Mouse (Mus musculus) forebrain, embryonic 11.5 days (tissue): ENCODE measurements around the gene Emilin2. TPM values are rescaled to one million over a fixed set of nuclear protein-coding genes. Genes with fewer than 3 reads are reported as not detected.

Experiments used
- ATAC-seq: fragments of 200-750 bp; cut with Nextera tagmentation; replicated peaks from 2 replicates; pipeline ENCODE4 v1.8.0; 2017; ENCODE audit warnings: moderate TSS enrichment; ENCODE audit not compliant: low FRiP score
- DNase-seq: peaks from one replicate; pipeline ENCODE4 v3.0.0-alpha.2; 2017; ENCODE audit warnings: low spot score
- H3K27ac ChIP-seq: fragments of 300-500 bp; sonication (generic); 2 replicates; pipeline ENCODE4 v1.5.1; 2014; ENCODE audit warnings: low read depth, low read length
- H3K27me3 ChIP-seq: fragments of 300-500 bp; sonication (generic); 2 replicates; pipeline ENCODE4 v1.6.1; 2014; ENCODE audit warnings: mild to moderate bottlenecking, low read length, mixed read lengths; ENCODE audit not compliant: control insufficient read depth, insufficient read depth
- H3K36me3 ChIP-seq: fragments of 300-500 bp; sonication (generic); 2 replicates; pipeline ENCODE4 v1.6.1; 2014; ENCODE audit warnings: mild to moderate bottlenecking, low read length, moderate library complexity, mixed read lengths; ENCODE audit not compliant: control insufficient read depth, insufficient read depth
- H3K4me1 ChIP-seq: fragments of 300-500 bp; sonication (generic); replicated peaks from 2 replicates; pipeline ENCODE4 v1.6.1; 2014; ENCODE audit warnings: low read length, mixed read lengths; ENCODE audit not compliant: control insufficient read depth, insufficient read depth
- H3K4me2 ChIP-seq: fragments of 300-500 bp; sonication (generic); 2 replicates; pipeline ENCODE4 v1.6.1; 2014; ENCODE audit warnings: low read depth, mild to moderate bottlenecking, low read length, moderate library complexity, mixed read lengths; ENCODE audit not compliant: severe bottlenecking
- H3K4me3 ChIP-seq: fragments of 300-500 bp; sonication (generic); 2 replicates; pipeline ENCODE4 v1.5.1; 2014; ENCODE audit warnings: low read depth, low read length
- H3K9ac ChIP-seq: fragments of 300-500 bp; sonication (generic); 2 replicates; pipeline ENCODE4 v1.6.1; 2014; ENCODE audit warnings: low read length
- H3K9me3 ChIP-seq: fragments of 300-500 bp; sonication (generic); 2 replicates; pipeline ENCODE4 v1.6.1; 2016; ENCODE audit warnings: low read length, mixed read lengths; ENCODE audit not compliant: control insufficient read depth
- WGBS: fragments of 180-500 bp; shearing (Covaris S2); extraction: QIAGEN DNeasy Blood & Tissue Kit; methylation state at CpG from one replicate; pipeline ENCODE4 v1.1.7; 2014; 5-methylcytosine and 5-hydroxymethylcytosine counted together
- polyA plus RNA-seq: library from polyadenylated mRNA; unstranded; fragments of >200 nt; fragmentation: Nextera tagmentation; extraction: Ambion mirVana; gene quantifications from 2 replicates; pipeline ENCODE4 v1.2.1, GENCODE M21; 2014

Emilin2 gene
- polyA plus RNA-seq, 1 experiment from 2014 or later, result 10.3 TPM

DNA sequence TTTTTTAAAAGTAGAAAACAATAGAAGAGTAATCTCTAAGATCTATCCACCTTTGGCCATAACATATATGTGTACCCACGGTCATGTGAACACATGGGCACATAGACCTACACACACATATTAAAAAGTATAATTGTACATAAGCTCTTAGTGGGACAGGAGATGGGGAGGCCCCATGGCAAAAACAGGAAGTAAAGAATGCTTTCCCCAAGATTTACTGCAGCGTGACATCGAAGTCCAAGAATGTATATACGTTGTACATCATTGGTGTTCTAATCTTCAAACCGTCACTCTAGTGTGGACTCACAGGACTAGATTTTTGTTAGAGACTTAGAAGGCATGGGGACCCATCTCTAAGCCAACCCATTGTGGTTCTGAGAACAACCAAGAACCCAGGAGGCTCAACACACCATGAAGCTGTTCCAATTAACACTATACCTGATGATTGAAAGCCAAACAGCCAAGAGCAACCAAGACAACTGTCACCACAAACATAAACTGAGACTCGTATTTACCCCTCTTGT is 19.8 kb downstream of the Emilin2 start:
- Histone ChIP-seq H3K36me3 (no peaks in the 10 kb centered on the region), H3K4me3 (no peak overlapping the region), H3K4me2 (no peak overlapping the region), H3K27me3 (no peaks in the 10 kb centered on the region), H3K4me1 (no peaks in the 10 kb centered on the region), H3K9ac (no peak overlapping the region), H3K9me3 (no peaks in the 10 kb centered on the region), H3K27ac (no peak overlapping the region)
- DNase-seq, result no peak
- 92% methylated on average over 6 of the region's 6 CpGs for WGBS
- ATAC-seq, result no peak

DNA sequence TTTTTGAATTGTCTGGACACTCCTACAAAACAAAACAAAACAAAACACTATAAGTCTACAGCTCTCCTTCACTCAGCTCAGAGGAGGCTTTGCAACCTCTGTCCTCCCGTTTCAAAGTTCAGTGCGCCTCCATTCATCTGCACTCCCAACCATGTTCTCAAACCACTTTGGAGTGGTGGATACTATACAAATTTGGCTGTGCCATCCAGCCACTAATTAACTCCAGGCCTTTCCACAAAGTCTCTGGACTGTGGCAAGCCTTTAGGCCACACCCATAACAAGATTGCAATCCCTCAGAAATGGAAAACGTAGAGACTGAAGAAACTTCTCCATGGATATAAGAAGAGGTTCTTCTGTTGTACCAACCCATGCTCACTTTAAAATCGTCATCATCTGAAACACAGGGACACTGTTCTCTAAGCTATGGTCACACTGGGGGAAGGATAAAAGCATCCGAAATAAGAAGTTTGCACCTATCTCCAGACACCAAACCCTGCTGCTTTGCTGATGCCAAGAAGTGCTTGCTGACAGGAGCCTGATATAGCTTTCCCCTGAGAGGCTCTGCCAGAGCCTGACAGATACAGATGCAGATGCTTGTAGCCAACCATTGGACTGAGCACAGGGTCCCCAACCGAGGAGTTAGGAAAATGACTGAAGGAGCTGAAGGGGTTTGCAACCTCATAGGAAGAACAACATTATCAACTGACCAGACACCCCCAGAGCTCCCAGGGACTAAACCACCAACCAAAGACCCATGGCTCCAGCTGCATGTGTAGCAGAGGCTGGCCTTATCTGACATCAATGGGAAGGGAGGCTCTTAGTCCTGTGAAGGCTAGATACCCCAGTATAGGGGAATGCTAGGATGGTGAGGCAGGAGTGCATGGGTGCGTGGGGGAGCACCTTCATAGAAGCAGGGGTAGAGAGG is 21.0 kb downstream of the Emilin2 start:
- H3K9ac ChIP-seq, result no peak overlapping the region
- DNase-seq (no peak), ATAC-seq (no peak)
- H3K27ac ChIP-seq, result no peak overlapping the region
- no peak overlapping the region for H3K4me2 ChIP-seq
- H3K4me3 ChIP-seq, result no peak overlapping the region
- no peaks in the 10 kb centered on the region for H3K36me3 ChIP-seq
- H3K27me3 ChIP-seq, result no peaks in the 10 kb centered on the region
- H3K9me3 ChIP-seq, result no peaks in the 10 kb centered on the region
- 82% methylated on average over 7 of the region's 7 CpGs for WGBS
- no peaks in the 10 kb centered on the region for H3K4me1 ChIP-seq

DNA sequence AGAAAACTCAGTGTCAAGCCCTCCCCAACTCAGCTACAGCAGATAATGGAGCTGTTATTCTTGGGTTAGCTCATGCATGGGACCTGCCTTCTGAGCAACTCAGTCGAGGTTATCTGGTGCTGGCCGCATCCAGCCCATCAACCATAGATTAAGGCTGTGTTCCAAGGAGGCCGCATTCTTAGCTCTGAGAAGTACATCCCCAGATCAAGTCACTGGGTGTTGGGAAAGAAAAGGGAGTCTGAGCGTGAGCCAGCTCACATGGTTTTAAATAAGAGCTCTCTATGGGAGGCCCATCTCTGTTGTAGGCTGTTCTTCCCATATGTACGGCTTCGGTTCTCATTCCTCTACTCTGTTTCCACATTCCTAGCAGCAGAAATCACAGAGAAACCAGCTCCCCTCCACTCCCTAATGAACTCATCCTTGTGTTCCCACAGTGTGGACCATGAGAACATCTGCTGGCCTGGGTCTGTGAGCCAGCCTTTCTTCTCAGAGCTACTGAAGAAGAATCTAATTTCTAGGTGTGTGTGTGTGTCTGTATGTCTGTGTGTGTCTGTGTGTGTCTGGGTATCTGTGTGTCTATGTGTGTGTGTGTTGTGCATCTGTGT is 22.1 kb downstream of the Emilin2 start:
- Histone ChIP-seq H3K36me3 (no peaks in the 10 kb centered on the region), H3K4me3 (no peak overlapping the region), H3K4me2 (no peak overlapping the region), H3K9ac (no peak overlapping the region), H3K4me1 (no peaks in the 10 kb centered on the region), H3K27ac (no peak overlapping the region), H3K9me3 (no peaks in the 10 kb centered on the region), H3K27me3 (no peaks in the 10 kb centered on the region)
- whole genome bisulfite sequencing, result 75% methylated on average over 6 of the region's 6 CpGs
- ATAC-seq (no peak), DNase-seq (no peak)

DNA sequence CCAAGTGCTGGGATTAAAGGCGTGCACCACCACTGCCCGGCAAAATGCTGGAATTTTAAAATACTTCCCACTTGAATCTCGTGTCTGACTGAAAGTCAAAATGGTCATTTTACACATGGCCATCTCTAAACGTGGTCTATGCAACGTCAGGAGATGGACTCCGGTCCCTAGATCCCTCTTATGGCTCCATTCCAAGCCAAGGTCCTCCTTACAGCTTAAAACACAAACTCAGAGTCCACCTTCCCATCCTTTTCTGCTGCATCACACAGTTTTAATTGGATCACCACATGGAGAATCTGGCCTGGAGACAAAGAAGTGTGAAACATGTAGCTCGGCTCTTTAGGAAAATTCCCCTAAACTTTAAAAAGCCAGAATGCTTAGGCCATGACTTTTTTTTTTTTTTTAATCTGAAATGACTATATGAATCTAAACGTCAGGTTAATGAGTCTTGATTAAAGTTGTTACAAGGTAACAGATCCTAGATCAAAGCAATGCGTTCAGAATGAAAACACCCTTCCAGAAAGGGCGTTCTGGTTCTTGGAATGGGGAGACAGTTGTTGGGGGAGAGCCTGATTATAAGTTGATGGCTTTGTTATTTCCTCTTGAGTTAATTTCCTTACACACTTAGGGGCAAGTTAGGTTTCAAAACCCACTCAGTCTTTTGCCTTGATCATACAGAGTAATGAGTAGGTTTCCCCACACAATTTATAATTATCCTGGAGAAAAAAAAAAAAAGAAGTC is 22.8 kb downstream of the Emilin2 start:
- Histone ChIP-seq H3K9ac (no peak overlapping the region), H3K4me2 (no peak overlapping the region), H3K4me3 (no peak overlapping the region), H3K9me3 (no peaks in the 10 kb centered on the region), H3K36me3 (no peaks in the 10 kb centered on the region), H3K27me3 (no peaks in the 10 kb centered on the region), H3K4me1 (no peaks in the 10 kb centered on the region), H3K27ac (no peak overlapping the region)
- DNase-seq (no peak), ATAC-seq (no peak)
- WGBS, result 90% methylated on average over 10 of the region's 10 CpGs

DNA sequence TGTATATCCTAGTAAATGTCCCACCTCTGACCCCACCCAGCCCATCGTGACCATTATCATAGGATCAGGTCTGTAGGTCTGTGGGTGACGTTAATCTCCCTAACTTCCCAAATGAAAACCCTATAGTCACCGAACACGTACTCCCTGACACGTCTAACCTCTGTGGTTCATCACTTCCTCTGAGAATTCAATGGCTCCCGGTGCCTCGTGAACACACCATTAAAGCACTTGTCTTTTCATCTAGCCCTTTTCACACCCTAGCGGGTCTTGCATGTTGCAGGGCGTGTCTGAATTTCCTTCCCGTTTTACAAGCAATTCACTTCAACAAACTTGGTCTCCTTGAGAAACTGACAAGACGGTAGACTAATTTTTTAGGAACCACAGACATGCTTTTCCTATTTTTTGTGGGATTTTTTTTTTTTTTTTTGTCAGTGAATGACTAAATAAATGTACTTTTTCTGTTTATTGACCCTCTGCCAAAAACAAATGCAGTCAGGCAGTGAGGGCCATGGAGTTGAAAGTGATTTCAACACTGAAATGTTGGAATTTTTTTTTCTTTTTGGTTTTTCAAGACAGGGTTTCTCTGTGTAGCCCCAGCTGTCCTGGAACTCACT is 23.5 kb downstream of the Emilin2 start:
- no peak overlapping the region for H3K9ac ChIP-seq
- WGBS, result 95% methylated on average over 11 of the region's 11 CpGs
- DNase-seq, result no peak
- no peak overlapping the region for H3K27ac ChIP-seq
- no peaks in the 10 kb centered on the region for H3K9me3 ChIP-seq
- ATAC-seq, result no peak
- no peaks in the 10 kb centered on the region for H3K27me3 ChIP-seq
- no peaks in the 10 kb centered on the region for H3K4me1 ChIP-seq
- no peaks in the 10 kb centered on the region for H3K36me3 ChIP-seq
- H3K4me3 ChIP-seq, result no peak overlapping the region
- no peak overlapping the region for H3K4me2 ChIP-seq

DNA sequence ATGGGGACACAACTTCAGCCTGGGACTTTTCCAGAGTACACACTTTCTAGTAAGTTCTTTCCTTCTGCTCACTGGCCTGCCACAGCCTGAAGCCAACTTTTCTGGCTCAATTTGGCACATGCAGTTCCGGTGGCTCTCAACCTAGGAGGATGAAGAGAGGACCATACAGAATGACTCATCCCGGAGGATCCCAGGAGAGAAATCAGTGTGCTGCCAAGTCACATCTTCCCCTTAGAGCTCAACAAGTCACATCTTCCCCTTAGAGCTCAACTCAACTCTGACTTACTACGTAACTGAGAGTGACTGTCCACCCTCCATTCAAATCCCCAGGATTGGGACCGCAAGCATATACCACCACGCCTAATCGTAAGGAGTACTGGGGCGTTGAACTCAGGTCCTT is 24.2 kb downstream of the Emilin2 start:
- Histone ChIP-seq H3K9me3 (no peaks in the 10 kb centered on the region), H3K4me3 (no peak overlapping the region), H3K27me3 (no peaks in the 10 kb centered on the region), H3K27ac (no peak overlapping the region), H3K36me3 (no peaks in the 10 kb centered on the region), H3K4me2 (no peak overlapping the region), H3K4me1 (no peaks in the 10 kb centered on the region), H3K9ac (no peak overlapping the region)
- WGBS, result 97% methylated on average over 7 of the region's 7 CpGs
- DNase-seq (no peak), ATAC-seq (no peak)

DNA sequence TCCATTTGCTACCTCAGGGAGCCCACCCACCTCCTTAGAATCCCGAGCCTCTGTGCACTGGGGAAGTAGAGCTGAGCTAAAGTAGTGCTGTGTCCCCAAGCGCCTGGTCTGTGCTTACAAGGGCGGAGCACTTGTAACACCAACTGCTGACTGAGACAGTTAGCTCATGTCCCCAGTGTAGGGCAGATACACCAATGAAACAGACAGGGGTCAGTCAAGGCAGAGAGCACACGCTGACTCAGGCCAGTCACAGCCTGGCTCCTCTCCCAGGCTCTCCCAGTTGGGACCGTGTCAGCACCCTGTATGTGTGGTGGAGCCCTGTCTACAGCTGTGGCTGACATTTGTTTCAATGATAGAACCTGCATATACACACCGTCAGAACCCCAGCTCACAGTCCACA is 25.8 kb downstream of the Emilin2 start:
- WGBS, result 83% methylated on average over 6 of the region's 6 CpGs
- DNase-seq (no peak), ATAC-seq (no peak)
- Histone ChIP-seq H3K4me3 (no peak overlapping the region), H3K4me2 (no peak overlapping the region), H3K27me3 (no peaks in the 10 kb centered on the region), H3K27ac (no peak overlapping the region), H3K36me3 (no peaks in the 10 kb centered on the region), H3K4me1 (no peaks in the 10 kb centered on the region), H3K9ac (no peak overlapping the region), H3K9me3 (no peaks in the 10 kb centered on the region)

DNA sequence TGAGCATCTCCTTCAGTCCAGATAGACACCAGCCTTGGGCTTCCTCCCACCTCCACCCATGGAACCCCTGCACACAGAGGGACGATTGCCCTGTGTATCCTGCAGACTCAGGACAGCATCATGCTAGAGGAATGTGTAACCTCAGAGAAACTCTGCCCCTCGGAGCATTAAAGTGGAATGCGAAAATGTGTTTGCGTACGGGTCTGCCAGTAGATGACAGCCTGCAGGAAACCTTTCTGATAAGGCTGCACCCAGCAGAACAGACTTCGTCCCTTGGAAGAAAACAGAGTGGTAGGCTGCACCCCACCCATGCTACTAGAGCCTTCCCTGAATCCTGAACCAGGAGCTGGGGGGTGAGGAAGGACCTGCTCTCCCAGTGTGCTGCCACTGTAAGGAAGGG is 26.9 kb downstream of the Emilin2 start:
- no peaks in the 10 kb centered on the region for H3K36me3 ChIP-seq
- H3K27ac ChIP-seq, result no peak overlapping the region
- no peak overlapping the region for H3K4me2 ChIP-seq
- no peak overlapping the region for H3K4me3 ChIP-seq
- no peaks in the 10 kb centered on the region for H3K4me1 ChIP-seq
- no peaks in the 10 kb centered on the region for H3K27me3 ChIP-seq
- ATAC-seq, result no peak
- no peaks in the 10 kb centered on the region for H3K9me3 ChIP-seq
- WGBS, result 83% methylated on average over 6 of the region's 6 CpGs
- H3K9ac ChIP-seq, result no peak overlapping the region
- no peak for DNase-seq
